Mouse (Mus musculus): Measurements from ENCODE around the gene Olfr284. TPM values are rescaled to one million over a fixed set of nuclear protein-coding genes. Genes with fewer than 3 reads are reported as not detected.

Olfr284 gene
- not detected in 2 replicates for polyA plus RNA-seq (2015; fragmentation: Nextera tagmentation; extraction: Ambion mirVana)

GRCm38 (mm10) chr15:98340887-98341286 lies at the start of gene Olfr284:
TSS of gene Olfr284 (minus strand) at chr15:98340987.
- Histone ChIP-seq H3K36me3 (ENCODE audit: control insufficient read depth, insufficient read depth, low read length) (no peaks in the 10 kb centered on the region), H3K4me2 (replicated peaks; ENCODE audit: low read depth) (no peak within 1 kb of the TSS), H3K4me1 (replicated peaks; ENCODE audit: control insufficient read depth, insufficient read depth) (no peaks in the 10 kb centered on the region), H3K4me3 (ENCODE audit: low read depth, low read length) (no peak within 1 kb of the TSS), H3K27me3 (ENCODE audit: control insufficient read depth, insufficient read depth, low read length) (no peaks in the 10 kb centered on the region), H3K9me3 (ENCODE audit: control insufficient read depth, low read length) (no peaks in the 10 kb centered on the region), H3K27ac (replicated peaks) (no peak within 1 kb of the TSS), H3K9ac (ENCODE audit: low read length) (no peak within 1 kb of the TSS)
- TF ChIP-seq EP300 (optimal IDR thresholded peaks at IDR 0.05) (no peak), CTCF (IDR thresholded peaks at IDR 0.05; ENCODE audit: low read depth) (no peak)
- no peak for DNase-seq (ENCODE audit: low spot score)
- 64% methylated on average over 8 of the region's 8 CpGs for WGBS
- no peak for ATAC-seq (ENCODE audit: low FRiP score, low TSS enrichment)

GRCm38 (mm10) chr15:98389796-98390195 lies 49.0 kb upstream of the Olfr284 start:
- ATAC-seq (ENCODE audit: low FRiP score, low TSS enrichment) (peak; percentile 35; the same call in 1 of the 2 replicates), DNase-seq (ENCODE audit: low spot score) (peak; percentile 81)
- no peaks in the 10 kb centered on the region for H3K4me1 ChIP-seq (replicated peaks; ENCODE audit: control insufficient read depth, insufficient read depth)
- H3K9me3 ChIP-seq (ENCODE audit: control insufficient read depth, low read length) = no peaks in the 10 kb centered on the region
- no peaks in the 10 kb centered on the region for H3K27me3 ChIP-seq (ENCODE audit: control insufficient read depth, insufficient read depth, low read length)
- H3K36me3 ChIP-seq (ENCODE audit: control insufficient read depth, insufficient read depth, low read length) = no peaks in the 10 kb centered on the region
- 25% methylated on average over 7 of the region's 7 CpGs for WGBS
- H3K27ac ChIP-seq (replicated peaks) = no peak overlapping the region
- H3K4me2 ChIP-seq (replicated peaks; ENCODE audit: low read depth) = no peak overlapping the region
- H3K9ac ChIP-seq (ENCODE audit: low read length) = no peak overlapping the region
- H3K4me3 ChIP-seq (ENCODE audit: low read depth, low read length) = no peak overlapping the region
- no peak for TF ChIP-seq EP300 (optimal IDR thresholded peaks at IDR 0.05)
- TF ChIP-seq CTCF (IDR thresholded peaks at IDR 0.05; ENCODE audit: low read depth) = peak; percentile 94

- no peak overlapping the region for H3K4me2 ChIP-seq (replicated peaks; ENCODE audit: low read depth)
- H3K9ac ChIP-seq (ENCODE audit: low read length) = no peak overlapping the region
- H3K4me3 ChIP-seq (ENCODE audit: low read depth, low read length) = no peak overlapping the region
- H3K36me3 ChIP-seq (ENCODE audit: control insufficient read depth, insufficient read depth, low read length) = no peaks in the 10 kb centered on the region
- H3K27ac ChIP-seq (replicated peaks) = no peak overlapping the region
- no peak for DNase-seq (ENCODE audit: low spot score)
- no peaks in the 10 kb centered on the region for H3K27me3 ChIP-seq (ENCODE audit: control insufficient read depth, insufficient read depth, low read length)
- WGBS = 81% methylated on average over 2 of the region's 2 CpGs
- ATAC-seq (ENCODE audit: low FRiP score, low TSS enrichment) = no peak
- H3K4me1 ChIP-seq (replicated peaks; ENCODE audit: control insufficient read depth, insufficient read depth) = no peaks in the 10 kb centered on the region
- H3K9me3 ChIP-seq (ENCODE audit: control insufficient read depth, low read length) = no peaks in the 10 kb centered on the region
- TF ChIP-seq EP300 (optimal IDR thresholded peaks at IDR 0.05) = no peak
- no peak for TF ChIP-seq CTCF (IDR thresholded peaks at IDR 0.05; ENCODE audit: low read depth)
These were observed 46.8 kb upstream of the Olfr284 start for GRCm38 (mm10) chr15:98387621-98388020.

DNA sequence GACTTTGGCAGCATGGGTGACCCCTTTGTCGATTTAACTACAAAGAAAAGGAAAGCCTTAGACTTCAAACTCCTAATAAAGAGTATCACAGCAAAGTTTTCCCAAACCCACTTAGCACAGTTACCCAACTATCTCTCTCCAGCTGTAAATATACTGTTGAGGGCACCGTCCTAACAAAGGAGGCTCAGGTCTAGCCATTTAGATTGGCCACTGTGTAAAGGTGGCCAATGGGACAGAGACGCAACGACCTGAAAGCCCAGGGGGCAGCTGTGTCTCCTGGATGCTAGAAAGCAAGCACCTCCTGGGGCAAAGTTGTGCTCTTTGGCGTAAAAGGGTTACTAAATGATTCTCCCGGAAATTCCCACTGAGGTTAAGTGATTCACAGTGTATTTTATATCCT lies 40.1 kb upstream of the Olfr284 start, which contains the start of gene Olfr283:
Olfr283 (minus strand) TSS at position 101 of the 400 bp plus-strand sequence.
- WGBS = 87% methylated on average over 6 of the region's 6 CpGs
- Histone ChIP-seq H3K9ac (ENCODE audit: low read length) (no peak within 1 kb of the TSS), H3K4me1 (replicated peaks; ENCODE audit: control insufficient read depth, insufficient read depth) (no peaks in the 10 kb centered on the region), H3K4me2 (replicated peaks; ENCODE audit: low read depth) (no peak within 1 kb of the TSS), H3K27me3 (ENCODE audit: control insufficient read depth, insufficient read depth, low read length) (no peaks in the 10 kb centered on the region), H3K9me3 (ENCODE audit: control insufficient read depth, low read length) (no peaks in the 10 kb centered on the region), H3K4me3 (ENCODE audit: low read depth, low read length) (no peak within 1 kb of the TSS), H3K36me3 (ENCODE audit: control insufficient read depth, insufficient read depth, low read length) (no peaks in the 10 kb centered on the region), H3K27ac (replicated peaks) (no peak within 1 kb of the TSS)
- no peak for ATAC-seq (ENCODE audit: low FRiP score, low TSS enrichment)
- no peak for DNase-seq (ENCODE audit: low spot score)
- TF ChIP-seq CTCF (IDR thresholded peaks at IDR 0.05; ENCODE audit: low read depth) = no peak
- no peak for TF ChIP-seq EP300 (optimal IDR thresholded peaks at IDR 0.05)

- TF ChIP-seq CTCF (IDR thresholded peaks at IDR 0.05; ENCODE audit: low read depth) (no peak), EP300 (optimal IDR thresholded peaks at IDR 0.05) (no peak)
- Histone ChIP-seq H3K4me3 (ENCODE audit: low read depth, low read length) (no peak overlapping the region), H3K9ac (ENCODE audit: low read length) (no peak overlapping the region), H3K27ac (replicated peaks) (no peak overlapping the region), H3K9me3 (ENCODE audit: control insufficient read depth, low read length) (no peaks in the 10 kb centered on the region), H3K4me2 (replicated peaks; ENCODE audit: low read depth) (no peak overlapping the region), H3K4me1 (replicated peaks; ENCODE audit: control insufficient read depth, insufficient read depth) (no peaks in the 10 kb centered on the region), H3K27me3 (ENCODE audit: control insufficient read depth, insufficient read depth, low read length) (no peaks in the 10 kb centered on the region), H3K36me3 (ENCODE audit: control insufficient read depth, insufficient read depth, low read length) (no peaks in the 10 kb centered on the region)
- ATAC-seq (ENCODE audit: low FRiP score, low TSS enrichment) (no peak), DNase-seq (ENCODE audit: low spot score) (no peak)
- WGBS = 92% methylated on average over 13 of the region's 13 CpGs
These were observed 37.4 kb upstream of the Olfr284 start for GRCm38 (mm10) chr15:98378209-98378608.

GRCm38 (mm10) chr15:98317177-98317724 lies 23.5 kb downstream of the Olfr284 start, which contains the start of gene Olfr285:
TSS of gene Olfr285 (minus strand) at chr15:98317353.
- Histone ChIP-seq H3K9ac (ENCODE audit: low read length) (no peak within 1 kb of the TSS), H3K4me1 (replicated peaks; ENCODE audit: control insufficient read depth, insufficient read depth) (no peaks in the 10 kb centered on the region), H3K4me2 (replicated peaks; ENCODE audit: low read depth) (no peak within 1 kb of the TSS), H3K27me3 (ENCODE audit: control insufficient read depth, insufficient read depth, low read length) (no peaks in the 10 kb centered on the region), H3K27ac (replicated peaks) (no peak within 1 kb of the TSS), H3K36me3 (ENCODE audit: control insufficient read depth, insufficient read depth, low read length) (no peaks in the 10 kb centered on the region), H3K4me3 (ENCODE audit: low read depth, low read length) (no peak within 1 kb of the TSS), H3K9me3 (ENCODE audit: control insufficient read depth, low read length) (no peaks in the 10 kb centered on the region)
- DNase-seq (ENCODE audit: low spot score) = no peak
- TF ChIP-seq EP300 (optimal IDR thresholded peaks at IDR 0.05) (no peak), CTCF (IDR thresholded peaks at IDR 0.05; ENCODE audit: low read depth) (no peak)
- 83% methylated on average over 5 of the region's 5 CpGs for WGBS
- no peak for ATAC-seq (ENCODE audit: low FRiP score, low TSS enrichment)

Data from stomach, postnatal 0 days (tissue).